Mouse (Mus musculus) C2C12 (cell line): ENCODE measurements at regions not wholly inside any gene's neighbourhood (a gene's known extent, or its start where the extent isn't known, plus 50 kb on each side); places are given as distances from the start of the nearest gene placed in this dataset.

Source experiments
- H3K27me3 ChIP-seq: one replicate; pipeline ENCODE4 v1.6.1; 2011; ENCODE audit not compliant: control insufficient read depth, insufficient read depth, insufficient read length
- H3K36me3 ChIP-seq: one replicate; pipeline ENCODE4 v1.6.1; 2011; ENCODE audit not compliant: control insufficient read depth, insufficient read depth
- H3K4me3 ChIP-seq: one replicate; pipeline ENCODE4 v1.5.1; 2011; ENCODE audit warnings: mild to moderate bottlenecking, control low read depth; ENCODE audit not compliant: poor library complexity, insufficient read depth, severe bottlenecking
- H3K79me2 ChIP-seq: one replicate; pipeline ENCODE4 v1.6.1; 2011; ENCODE audit not compliant: control insufficient read depth, insufficient read depth
- H3K79me3 ChIP-seq: one replicate; pipeline ENCODE4 v1.6.1; 2011; ENCODE audit warnings: low read depth, control low read depth
- H3ac ChIP-seq: one replicate; pipeline ENCODE3; 2011; ENCODE audit warnings: low read depth; ENCODE audit not compliant: control insufficient read depth, insufficient read length
- CEBPB ChIP-seq: IDR thresholded peaks from one replicate; pipeline ENCODE4 v1.6.1; 2011; ENCODE audit warnings: low read depth, mild to moderate bottlenecking, control low read depth, moderate library complexity
- CTCF ChIP-seq: IDR thresholded peaks from one replicate; pipeline ENCODE4 v1.5.1; 2011; ENCODE audit not compliant: control insufficient read depth, insufficient read depth, insufficient read length
- FOSL1 ChIP-seq: IDR thresholded peaks from one replicate; pipeline ENCODE4 v1.8.0; 2011; ENCODE audit warnings: mild to moderate bottlenecking, low read length; ENCODE audit not compliant: poor library complexity, insufficient read depth, severe bottlenecking
- MAX ChIP-seq: IDR thresholded peaks from one replicate; pipeline ENCODE4 v1.6.1; 2011; ENCODE audit warnings: mild to moderate bottlenecking, control low read depth
- MYOD1 ChIP-seq: IDR thresholded peaks from one replicate; pipeline ENCODE4 v1.6.1; 2011; ENCODE audit warnings: low read depth; ENCODE audit not compliant: control insufficient read depth, insufficient read length
- MYOG ChIP-seq: IDR thresholded peaks from one replicate; pipeline ENCODE4 v1.6.1; 2011; ENCODE audit not compliant: control insufficient read depth, insufficient read length; ENCODE audit errors: extremely low read depth
- USF1 ChIP-seq: IDR thresholded peaks from one replicate; pipeline ENCODE4 v1.6.1; 2011; ENCODE audit warnings: low read depth, mild to moderate bottlenecking, control low read depth, moderate library complexity

DNA sequence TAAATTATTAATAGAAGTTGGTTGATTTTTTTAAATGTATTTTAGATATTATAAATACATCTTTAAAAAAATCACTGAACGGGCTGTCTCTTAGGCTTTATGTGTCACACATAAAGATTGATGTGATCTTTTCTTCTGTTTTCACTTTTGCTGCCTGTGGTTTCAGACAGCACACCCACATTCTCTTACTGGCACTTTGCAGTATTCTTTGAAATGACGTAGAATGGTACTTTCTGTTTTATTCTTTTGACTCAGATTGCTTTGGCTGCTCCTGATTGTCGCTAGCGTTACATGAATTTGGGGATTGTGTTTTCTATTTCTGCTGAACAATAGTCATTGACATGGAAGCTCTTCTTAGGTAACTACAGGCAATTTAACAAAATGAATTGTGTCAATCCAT, 415.4 kb upstream of the Rag2 start:
- no peaks in the 10 kb centered on the region for H3K79me3 ChIP-seq
- H3K36me3 ChIP-seq = no peaks in the 10 kb centered on the region
- H3K79me2 ChIP-seq = no peaks in the 10 kb centered on the region
- no peak overlapping the region for H3K4me3 ChIP-seq
- TF ChIP-seq USF1 = no peak
- no peak for TF ChIP-seq CEBPB
- no peak overlapping the region for H3ac ChIP-seq
- no peaks in the 10 kb centered on the region for H3K27me3 ChIP-seq

DNA sequence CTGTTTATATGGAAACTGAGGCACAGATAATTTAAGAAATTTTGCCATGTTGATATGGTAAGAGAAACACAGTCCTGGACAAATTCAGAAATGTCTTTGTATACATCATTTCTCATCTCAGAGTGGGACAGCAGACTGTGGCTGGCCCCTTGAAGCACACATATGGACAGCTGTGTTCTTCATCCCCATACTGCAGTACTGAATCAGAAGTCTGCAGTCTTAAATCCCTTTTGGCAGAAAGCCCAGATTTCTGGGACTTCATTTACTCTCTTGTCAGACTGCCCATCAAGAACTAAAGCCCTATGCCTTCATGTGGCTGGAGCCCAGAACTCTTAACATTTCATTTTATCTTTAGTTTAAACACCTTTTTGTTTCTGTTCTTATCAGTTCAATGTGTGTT, 403.8 kb upstream of the Rag2 start:
- Histone ChIP-seq H3K4me3 (no peak overlapping the region), H3K27me3 (no peaks in the 10 kb centered on the region), H3K36me3 (no peaks in the 10 kb centered on the region), H3ac (no peak overlapping the region), H3K79me3 (no peaks in the 10 kb centered on the region), H3K79me2 (no peaks in the 10 kb centered on the region)
- no peak for TF ChIP-seq CTCF
- no peak for TF ChIP-seq FOSL1
- no peak for TF ChIP-seq CEBPB
- TF ChIP-seq MYOG = no peak
- no peak for TF ChIP-seq MYOD1
- no peak for TF ChIP-seq USF1
- TF ChIP-seq MAX = no peak

DNA sequence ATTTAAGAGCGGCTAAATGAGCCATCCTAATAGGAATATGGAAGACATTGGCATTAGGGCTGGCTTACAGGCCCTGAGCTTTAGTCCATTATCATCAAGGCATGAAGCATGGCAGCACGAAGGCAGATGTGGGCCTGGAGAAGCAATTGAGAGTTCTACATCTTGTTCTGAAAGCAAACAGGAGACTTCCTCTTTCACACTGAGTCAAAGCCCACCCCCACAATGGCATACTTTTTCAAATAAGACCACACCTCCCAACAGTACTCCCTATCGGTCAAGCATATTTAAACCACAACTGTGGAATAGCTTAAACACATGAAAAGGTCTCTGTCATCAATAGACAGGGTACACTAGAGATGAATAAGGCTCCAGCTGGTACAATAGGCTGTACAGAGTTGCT, 381.5 kb upstream of the Rag2 start:
- TF ChIP-seq CEBPB (no peak), USF1 (no peak), CTCF (no peak), MYOG (no peak), FOSL1 (no peak), MYOD1 (no peak), MAX (no peak)
- Histone ChIP-seq H3K27me3 (no peaks in the 10 kb centered on the region), H3K4me3 (no peak overlapping the region), H3K36me3 (no peaks in the 10 kb centered on the region), H3K79me3 (no peaks in the 10 kb centered on the region), H3ac (no peak overlapping the region), H3K79me2 (no peaks in the 10 kb centered on the region)

DNA sequence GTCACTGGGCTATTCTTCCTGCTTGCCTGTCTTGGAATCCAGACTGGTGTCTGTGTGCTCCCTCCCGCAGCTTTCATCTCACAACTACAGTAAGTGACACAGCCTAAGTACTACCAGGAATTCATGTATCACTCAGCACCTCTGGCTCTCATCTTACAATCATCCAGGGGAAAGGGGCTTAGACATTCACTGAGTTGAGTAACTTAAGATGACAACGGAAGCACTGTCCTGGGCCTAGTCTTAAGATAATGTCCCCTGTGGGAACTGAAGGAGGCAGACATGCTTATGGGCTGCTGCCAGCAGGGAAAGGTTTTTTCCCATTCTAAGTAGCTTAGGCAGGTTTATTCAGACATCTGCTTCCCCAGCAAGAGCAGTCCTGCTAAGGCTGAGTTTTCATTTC, 377.4 kb upstream of the Rag2 start:
- Histone ChIP-seq H3K79me2 (no peaks in the 10 kb centered on the region), H3ac (no peak overlapping the region), H3K4me3 (no peak overlapping the region), H3K36me3 (no peaks in the 10 kb centered on the region), H3K79me3 (no peaks in the 10 kb centered on the region), H3K27me3 (no peaks in the 10 kb centered on the region)
- no peak for TF ChIP-seq MAX
- no peak for TF ChIP-seq CEBPB
- no peak for TF ChIP-seq CTCF
- TF ChIP-seq MYOD1 = no peak
- no peak for TF ChIP-seq USF1
- no peak for TF ChIP-seq FOSL1
- no peak for TF ChIP-seq MYOG

DNA sequence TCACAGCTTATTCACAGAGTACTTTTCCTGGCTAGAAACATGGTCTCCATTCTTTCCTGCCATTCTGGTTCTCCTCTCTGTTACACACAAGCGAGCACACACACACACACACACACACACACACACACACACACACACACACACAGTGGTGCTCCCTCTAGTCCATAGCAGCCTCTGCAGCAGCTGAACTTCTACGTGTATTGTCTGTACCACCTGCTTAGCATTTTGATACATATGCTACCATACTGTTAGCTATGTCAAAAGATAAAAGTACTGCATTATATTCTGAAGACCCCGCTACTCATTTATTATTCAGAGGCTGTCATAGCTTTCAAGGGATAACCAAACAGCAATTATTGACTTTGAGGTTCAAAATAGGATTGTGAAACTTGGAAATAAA, 372.3 kb upstream of the Rag2 start:
- Histone ChIP-seq H3K36me3 (no peaks in the 10 kb centered on the region), H3K27me3 (no peaks in the 10 kb centered on the region), H3K4me3 (no peak overlapping the region), H3K79me3 (no peaks in the 10 kb centered on the region), H3K79me2 (no peaks in the 10 kb centered on the region), H3ac (no peak overlapping the region)
- TF ChIP-seq USF1 (no peak), MYOG (no peak), MAX (no peak), FOSL1 (no peak), CTCF (no peak), MYOD1 (no peak), CEBPB (no peak)

DNA sequence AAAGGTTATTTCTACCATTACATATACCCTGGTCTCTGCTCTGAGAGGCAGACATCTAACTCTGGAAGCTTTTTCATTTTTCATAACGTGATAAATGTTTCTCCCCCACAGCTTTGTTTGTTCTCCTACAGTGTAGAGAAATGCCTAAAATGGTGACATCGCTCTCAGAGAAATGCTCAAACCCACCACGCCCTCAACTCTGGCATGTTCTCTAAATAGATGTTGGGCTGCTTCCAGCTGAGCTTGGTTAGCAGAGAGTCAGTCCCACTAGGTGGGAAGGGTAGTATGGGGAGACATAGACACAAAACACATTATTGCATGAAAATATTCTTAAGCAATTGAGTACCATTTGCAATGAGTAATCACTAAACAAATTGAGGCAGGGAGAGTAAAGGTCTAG, 368.1 kb upstream of the Rag2 start:
- no peak overlapping the region for H3ac ChIP-seq
- no peaks in the 10 kb centered on the region for H3K79me3 ChIP-seq
- H3K36me3 ChIP-seq = no peaks in the 10 kb centered on the region
- H3K27me3 ChIP-seq = no peaks in the 10 kb centered on the region
- no peak overlapping the region for H3K4me3 ChIP-seq
- TF ChIP-seq MYOG (no peak), FOSL1 (no peak), CEBPB (no peak), CTCF (no peak), MYOD1 (no peak), MAX (no peak), USF1 (no peak)
- H3K79me2 ChIP-seq = no peaks in the 10 kb centered on the region
